Mouse (Mus musculus) spleen, adult 12 weeks (tissue): ENCODE data around the gene C8a.

Source experiments
- DNase-seq: peaks from one replicate; pipeline ENCODE4 v3.0.0; 2022; ENCODE audit warnings: low spot score

C8a gene

DNA sequence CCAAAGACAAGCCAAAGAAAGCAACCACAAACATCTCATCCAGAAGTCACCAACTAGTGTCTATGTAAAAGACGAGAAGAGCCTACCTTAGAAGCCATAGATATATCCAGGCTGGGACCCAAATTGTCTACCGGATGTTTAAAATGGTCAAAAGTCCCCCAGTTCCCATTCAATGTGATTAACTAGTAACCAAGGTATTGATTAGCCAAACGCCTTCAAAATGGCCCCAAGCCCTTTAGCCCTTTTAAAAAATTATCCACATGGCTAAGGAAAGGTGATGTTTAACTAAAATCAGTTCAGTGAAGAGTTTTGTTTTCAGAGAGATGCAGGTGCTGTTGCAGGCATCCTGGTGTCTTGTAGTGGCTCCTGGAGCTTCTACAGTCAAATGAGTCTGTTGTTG is at the start of gene C8a:
Gene C8a, minus strand, starts transcription at position 76 of the 400 bp plus-strand sequence.
- no peak for DNase-seq

DNA sequence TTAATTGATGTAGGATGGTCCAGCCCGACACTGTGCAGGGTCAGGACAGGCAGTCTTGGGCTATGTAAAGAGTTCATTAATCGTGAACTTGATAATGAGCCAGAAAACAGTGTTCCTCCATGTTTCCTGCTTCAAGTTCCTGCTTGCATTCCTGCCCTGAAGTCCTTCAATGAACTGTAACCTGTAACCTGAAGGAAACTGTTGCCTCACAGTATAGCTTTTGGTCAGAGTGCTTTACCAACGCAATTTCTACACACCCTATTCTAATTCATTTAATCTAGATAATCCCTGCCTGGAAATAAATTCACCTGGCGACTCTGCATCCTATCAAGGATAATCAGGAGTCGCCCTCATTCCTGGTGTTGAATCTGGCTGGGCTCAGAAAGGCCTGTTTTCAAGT is 49.2 kb upstream of the C8a start:
- DNase-seq = no peak

DNA sequence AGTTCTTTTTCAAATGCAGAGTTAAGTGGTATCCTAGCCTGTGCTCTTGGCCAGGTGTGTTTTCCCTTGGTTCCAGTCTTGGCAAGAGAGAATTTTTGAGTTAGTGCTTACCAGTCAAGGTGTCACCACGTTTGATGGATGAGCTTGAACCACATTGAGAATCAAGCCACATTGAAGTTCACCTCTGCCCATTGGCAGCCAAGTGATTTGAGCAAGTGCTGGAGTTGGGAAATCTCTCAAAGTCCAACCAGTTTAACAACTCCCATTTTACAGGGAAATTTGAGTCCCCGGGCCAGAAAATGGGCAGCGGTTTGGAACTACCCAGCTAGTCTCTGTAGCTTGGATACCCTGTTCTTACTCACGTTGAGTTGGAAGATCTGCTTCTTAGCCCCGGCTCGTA is 41.8 kb upstream of the C8a start:
- DNase-seq = no peak

DNA sequence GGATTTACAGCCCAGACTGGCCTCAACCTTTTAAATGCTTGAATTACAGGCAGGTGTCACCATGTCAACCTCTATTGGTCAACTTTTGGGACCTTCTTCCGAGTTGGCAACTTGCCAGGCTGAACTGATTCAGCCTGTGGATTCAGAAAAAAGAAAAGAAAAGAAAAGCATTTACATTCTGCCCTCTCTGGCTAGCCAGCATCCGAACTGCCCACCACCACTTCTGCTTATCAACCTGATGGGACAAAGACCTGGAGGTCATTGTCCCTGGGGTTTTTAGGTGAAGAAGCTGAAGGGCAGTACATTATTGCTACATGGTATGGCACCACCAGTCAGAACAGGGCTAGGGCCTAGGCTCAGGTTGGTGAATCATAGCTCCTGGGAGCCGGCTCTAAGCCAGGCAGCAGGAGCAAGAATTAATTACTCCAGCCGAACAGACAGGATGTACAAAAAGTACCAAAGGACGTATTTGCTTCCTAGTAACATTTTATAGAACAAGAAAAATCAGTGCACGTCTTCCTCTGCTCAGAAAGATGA is 38.6 kb upstream of the C8a start:
- no peak for DNase-seq

DNA sequence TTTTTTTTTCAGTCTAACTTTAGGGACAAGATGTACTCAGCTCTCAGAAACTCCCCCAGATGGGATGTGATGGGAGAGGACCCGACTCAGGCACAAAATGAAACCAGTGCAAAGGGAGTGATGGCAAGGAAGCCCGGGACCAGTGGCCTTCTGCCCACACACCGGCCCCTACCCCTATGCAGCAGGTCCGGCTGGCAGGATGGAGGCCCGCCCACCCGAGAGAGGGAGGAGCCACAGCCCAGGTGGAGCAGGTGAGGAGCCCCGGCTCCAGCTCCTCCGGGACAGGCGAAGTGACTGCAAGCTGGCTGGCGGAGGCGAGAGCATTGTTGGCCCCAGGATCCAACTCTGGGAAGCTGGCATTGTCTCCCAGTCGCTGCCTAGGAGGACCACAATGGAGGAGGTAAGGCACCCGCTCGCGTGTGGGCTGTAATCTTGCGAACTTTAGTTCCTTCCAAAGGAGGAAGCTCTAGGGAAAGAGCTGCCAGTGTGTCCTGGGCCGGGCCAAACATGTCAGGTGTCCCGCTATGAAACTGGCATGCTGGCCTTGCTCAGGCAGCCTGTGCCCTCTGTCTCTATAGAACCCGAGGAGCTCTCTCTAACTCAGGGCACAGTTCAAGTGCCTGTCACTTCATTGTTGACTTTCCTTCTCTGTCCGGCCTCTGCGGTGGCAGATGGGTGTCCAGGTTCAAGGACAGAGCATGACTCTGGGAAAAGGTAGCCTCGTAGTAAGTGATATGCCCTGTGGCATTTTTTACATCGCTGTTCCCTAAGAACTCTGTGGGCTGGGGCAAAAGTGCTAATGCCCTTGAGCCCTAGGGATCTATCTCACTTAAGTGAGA is 37.3 kb upstream of the C8a start, which contains the start of gene Fyb2:
Gene Fyb2, plus strand, starts transcription at position 166 of the 839 bp plus-strand sequence.
- DNase-seq = no peak

DNA sequence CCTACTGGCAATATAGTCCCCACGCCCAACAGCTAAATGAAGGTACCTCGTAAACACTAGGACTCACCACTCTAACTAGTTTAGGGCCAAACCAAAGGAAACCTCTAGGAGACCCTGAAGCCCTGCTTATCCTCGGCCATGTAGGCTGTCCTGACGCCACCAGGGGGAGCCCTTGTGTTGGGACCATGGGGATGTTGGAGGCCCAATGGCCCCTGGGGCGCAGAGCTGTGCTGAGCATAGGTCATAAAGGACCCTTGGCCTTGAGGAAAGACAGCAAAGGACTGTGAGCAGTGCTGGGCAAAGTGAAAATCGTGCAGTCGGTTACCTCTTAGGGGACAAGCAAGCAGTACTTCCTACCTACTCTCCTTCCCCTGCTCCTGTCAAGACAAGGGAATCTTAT is 35.5 kb upstream of the C8a start:
- no peak for DNase-seq

DNA sequence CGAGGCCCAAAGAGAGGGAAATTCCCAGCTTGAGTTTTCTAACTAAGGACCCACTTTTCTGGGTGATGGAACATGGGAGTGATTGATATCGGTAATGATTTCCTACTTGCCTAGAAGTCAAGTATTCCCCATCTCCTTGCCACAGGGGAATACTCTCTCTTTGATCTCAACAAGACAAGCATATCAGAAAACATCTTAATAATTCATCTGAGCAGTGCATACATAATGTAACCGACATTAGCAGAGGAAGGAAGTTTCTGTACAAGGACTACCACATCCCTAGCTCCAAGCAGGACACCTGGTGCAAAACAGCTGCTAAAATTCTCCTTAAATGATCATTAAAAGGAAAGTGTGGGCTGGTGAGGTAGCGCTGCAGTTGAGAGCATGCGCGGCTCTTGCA is 28.9 kb upstream of the C8a start:
- DNase-seq = no peak

DNA sequence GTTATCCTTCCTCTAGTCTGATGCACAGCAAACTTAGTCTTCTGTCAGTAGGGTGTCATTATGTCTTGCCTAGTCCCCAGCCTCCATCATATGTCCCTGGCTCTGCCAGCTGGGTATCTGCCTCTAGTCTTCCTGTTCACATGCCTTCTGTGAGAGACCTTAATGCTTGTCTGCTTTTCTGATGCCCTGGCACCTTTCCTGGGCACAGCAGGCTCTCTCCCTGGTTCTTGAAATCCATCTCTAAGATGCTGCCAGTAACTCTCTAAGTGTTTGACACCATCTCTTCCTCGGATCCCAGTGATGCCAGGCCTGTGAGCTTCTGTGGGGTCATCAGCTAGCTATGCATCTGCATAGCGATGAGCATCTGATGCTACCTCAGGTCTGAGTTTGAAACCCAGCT is 26.6 kb upstream of the C8a start:
- no peak for DNase-seq

DNA sequence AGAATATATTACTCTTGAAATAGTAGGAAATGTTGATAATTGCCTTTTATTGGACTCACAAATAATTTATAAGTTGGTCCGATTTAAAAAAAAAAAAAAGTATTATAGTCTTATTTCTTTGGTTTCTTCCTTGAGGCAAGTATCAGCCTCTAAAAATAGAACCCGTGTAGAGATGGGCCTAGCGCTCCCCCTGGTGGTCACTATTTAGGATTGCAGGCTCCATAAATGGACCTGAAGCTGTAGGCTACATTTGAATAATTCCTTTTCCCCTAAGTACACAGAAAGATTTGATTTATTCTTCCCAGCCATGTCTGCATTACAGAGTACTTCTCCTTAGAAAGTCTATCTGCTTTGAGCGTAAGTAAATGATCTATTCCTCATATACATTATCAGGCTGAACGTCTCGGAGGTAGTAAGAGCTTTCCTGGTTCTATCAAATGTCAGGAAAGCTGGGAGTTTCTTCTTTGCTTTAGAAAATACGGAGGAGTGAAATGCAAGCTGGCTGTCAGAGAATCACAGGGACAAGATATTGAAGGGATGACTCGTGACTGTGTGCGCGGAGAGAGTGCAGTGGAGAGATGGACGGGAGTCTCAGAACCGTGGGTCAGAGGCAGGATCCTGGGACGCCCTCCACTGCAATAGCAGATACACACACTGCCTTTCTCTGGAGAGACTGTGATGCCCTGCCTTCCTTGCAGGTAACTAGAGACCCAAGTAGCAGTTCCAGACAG is 18.0 kb upstream of the C8a start:
- DNase-seq = no peak

DNA sequence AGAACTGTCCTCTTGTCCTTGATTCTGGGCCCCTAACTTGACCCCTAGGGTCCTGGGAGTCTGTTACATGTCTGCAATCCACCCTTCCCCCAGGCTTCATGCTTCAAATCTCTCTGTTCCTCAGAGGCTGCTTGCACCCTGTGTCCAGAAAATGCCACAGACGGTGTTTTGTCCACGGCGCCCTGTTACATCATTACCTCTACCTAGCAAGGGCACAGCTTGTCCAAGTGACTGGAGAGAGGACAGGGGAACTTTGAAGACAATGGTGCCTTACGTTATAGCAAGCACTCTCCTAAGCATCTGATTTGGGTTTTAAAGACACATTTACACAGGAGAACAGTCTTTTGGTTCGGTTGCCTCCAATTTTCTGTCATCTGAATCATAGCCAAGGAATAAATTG is 17.4 kb upstream of the C8a start:
- DNase-seq = no peak

DNA sequence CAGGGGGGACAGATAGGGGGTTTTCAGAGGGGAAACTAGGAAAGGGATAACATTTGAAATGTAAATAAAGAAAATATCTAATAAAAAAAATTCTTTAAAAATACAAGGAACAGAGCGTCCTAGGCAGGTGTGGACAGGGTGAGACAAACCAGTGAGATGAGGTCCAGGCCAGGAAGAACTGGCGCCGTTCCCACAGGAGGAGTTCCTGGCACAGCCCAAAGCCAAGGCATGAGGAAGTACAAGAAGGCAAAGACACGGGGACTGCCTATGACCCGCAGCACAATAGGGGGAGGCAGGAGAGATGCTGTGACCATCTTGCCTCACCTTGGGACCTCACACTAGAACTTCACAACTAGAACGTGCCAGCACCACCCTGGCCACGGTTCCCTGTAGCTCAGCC is 15.5 kb upstream of the C8a start:
- DNase-seq = no peak

DNA sequence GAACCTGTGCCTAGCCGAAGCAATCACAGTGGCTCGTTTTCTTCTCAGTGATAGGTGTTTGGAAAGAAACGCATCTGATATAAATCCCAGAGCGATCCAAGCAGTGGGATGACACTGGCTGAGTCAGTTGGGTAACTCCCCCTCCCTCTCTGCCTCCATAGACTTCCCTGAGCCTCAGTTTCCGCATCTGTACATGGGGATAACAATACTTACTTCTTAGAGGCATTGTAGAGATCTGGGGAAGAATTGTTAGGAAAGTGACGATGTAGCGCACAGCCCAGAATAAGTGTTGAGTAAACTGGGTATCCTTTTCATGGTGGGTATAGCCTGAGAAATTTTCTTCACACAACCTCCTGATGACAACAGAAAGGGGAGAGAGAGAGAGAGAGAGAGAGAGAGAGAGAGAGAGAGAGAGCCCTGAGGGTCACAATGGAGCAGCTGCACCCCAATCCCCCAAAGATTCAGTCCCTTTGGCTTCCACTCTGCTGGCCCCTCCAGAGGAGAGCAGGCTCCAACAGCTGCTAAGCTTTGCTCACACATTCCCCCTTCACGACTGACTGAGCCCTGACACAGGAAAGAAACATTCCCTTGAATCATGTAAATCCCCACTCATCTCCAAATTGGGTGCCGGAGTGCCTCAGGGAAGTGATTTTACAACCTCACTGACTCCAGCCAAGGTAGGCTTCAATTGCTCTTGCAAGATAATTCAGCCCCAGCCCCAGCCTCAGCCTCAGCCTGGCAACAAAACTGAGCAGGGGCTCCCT is 12.5 kb upstream of the C8a start:
- no peak for DNase-seq

DNA sequence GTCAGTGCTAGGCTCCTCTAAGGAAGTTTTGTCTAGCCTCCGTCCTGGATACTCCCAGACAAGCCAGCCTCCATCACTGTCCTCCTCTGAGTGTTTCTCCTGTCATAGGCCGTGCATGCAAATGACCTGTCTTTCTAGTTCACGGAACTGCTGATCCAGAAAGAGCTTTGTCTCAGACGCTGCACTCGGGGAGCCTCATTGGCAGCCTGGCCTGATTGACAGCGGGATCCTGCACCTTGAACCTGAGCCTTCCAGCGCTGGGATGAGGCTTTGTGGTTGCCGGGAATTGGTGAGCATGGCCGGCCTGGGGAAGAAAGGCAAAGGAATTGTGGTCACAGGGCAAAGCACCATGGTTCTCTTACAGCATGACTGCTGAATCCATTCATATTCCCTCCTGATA is 11.3 kb upstream of the C8a start:
- no peak for DNase-seq

DNA sequence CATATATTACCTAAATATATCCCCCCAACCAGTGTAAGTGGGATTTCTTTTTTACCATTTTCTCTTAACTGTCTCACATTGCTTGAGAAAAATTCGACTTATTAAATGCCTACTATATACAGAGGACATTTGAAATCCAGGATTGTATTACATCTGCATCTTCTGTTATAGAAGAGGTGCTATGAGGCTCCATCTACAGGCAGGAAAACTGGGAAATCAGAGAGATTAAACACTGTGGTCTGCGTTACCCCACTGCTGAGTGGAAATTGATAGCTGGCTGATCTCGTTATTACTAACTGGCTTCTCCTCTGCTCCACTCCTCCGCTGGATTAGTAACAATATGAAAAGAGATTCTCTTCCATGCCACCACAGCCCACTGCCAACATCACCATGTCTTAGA is 366 bp downstream of the C8a start:
- DNase-seq = no peak

DNA sequence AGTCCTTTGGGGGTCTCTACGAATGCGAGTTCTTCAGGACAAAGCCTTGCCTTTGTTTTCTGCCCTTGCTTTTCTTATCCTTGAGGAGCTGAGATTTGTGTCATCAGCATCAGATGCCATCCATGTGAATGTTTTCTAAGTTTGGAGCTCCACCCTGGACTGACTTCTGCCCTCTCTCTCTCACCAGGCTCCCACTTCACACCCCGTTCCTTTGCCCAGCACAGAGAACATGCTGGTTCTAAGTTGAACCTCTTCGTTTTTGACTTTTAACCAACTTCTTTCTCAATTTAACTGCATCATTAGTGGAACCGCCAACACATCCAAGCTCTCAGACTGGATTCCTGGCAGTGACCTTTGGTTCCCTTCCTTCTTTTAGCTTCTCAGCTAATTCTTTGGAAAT is 6.0 kb downstream of the C8a start:
- no peak for DNase-seq

DNA sequence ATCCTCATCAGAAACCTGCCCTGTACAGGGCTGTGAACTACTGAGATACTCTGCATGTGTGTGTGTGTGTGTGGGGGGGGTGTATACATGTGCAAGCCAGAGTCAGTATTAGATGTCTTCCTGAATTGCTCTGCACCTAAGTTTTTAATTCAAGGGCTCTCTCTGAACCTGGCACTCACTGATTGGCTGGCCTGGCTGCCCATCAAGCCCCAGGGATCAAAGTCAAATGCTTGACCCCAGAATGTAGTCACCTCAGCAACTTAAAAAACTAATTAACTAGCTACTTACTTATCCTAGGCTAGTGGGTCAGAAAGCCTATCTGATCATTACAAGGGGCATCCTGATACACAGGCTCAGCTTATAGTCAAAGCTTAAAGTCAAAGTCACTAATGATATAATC is 6.6 kb downstream of the C8a start:
- no peak for DNase-seq

DNA sequence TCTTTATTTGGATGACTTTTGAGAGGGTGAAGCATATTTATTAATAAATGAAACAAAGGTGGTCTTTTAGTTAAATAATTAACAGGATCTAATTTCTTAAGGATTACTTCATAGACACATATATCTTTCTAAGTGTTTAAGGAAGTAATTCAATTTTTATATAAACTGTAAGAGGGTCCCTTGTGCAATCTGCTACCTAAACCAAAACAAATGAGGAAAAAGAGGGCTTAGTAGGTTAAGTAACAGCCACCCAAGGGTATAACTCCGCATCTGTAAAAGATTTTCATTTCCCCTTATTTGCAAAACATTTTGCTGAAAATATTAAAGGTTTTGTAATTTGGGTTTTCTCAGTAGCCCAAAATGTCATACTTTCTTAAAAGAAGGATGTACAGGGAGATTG is 11.8 kb downstream of the C8a start:
- no peak for DNase-seq

DNA sequence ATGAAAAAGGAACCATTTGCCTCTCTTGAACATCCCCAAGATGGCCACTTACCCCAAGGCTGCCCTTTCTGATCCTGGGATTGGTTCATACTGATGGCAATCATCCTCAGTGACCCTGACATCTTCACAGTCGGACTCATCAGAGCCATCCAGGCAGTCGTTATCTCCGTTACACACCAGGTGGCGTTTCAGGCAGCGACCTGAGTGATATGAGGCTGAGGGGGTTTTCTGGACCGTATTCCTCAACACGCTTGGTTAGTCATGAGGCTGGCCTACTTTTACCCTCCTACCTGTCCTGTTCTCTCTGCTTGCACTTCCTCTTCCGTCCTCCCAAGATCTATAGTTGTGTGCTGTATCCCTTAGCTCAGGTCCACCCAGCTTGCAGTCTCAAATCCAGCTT is 15.0 kb downstream of the C8a start:
- no peak for DNase-seq

DNA sequence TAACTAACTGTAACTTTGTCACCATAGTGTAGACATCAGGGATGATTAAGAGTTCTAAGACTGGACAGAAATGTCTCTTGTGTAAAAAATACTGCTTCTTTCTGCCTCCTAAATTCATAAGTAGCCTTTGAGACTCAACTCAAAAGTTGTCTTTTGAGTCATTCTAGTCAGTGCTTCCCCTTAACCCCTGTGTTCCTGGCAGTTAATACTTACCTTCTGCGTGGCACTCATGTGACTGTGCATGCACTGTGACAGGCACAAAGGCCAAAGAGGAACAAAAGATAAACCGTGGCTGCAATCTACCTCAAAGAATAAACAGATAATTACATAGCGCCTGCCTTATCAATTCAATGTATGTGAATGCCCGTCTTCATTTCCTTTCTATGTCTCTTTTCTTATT is 18.4 kb downstream of the C8a start:
- no peak for DNase-seq

DNA sequence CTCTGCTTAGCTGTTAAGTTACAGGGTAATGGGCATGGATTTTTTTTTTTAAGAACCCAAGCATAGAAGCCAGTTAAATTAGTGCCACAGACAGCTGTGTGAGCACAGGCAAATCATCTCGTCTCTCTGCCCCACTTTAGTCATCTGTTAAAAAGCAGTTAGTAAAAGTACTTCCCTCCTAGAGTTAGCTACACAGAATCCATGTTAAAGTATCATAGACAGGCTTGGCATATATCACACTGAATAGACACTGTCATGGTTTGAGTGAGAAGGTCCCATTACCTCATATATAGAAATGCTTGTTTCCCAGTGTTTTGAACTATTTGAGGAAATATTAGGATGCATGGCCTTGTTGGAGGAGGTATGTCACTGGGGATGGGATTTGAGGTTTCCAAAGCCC is 19.2 kb downstream of the C8a start, which contains the start of gene Gm17662:
Gene Gm17662, plus strand, starts transcription at position 301 of the 400 bp plus-strand sequence.
- no peak for DNase-seq

DNA sequence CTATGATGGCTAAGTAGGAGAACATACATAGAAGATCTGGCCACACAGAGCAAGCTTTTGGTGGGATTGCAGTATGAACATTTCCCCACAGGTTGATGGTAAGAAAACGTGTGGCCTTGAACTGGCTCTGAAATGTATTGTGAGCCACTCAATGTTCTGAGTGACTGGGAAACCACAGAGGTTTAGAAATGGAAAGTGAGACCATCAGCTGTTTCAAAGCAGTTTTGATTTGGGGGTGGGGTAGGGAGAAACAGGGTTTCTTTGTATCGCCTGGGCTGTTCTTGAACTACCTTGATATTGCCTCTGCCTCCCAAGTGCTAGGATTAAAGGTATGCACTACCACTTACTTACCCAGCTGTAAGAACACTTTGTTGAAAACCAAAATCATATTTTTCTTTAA is 21.0 kb downstream of the C8a start:
- no peak for DNase-seq

DNA sequence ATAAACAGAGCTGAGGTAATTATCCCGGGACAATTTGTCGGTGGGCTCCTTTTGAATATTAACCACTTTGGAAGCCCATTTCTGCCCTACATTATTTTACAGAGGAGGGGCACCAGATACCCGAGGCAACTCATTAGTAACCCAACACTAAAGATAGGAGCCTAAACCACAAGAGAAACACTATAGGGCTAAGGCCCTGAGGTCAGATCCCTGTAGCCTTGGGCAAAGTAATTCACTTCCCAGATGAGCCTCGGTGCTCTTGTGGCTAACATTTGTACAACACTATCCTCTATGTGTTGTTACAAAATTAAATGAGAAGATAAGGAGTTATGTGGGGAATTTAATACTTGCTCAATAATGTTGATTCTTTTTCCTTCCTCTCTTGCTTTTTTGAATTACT is 32.7 kb downstream of the C8a start:
- no peak for DNase-seq

DNA sequence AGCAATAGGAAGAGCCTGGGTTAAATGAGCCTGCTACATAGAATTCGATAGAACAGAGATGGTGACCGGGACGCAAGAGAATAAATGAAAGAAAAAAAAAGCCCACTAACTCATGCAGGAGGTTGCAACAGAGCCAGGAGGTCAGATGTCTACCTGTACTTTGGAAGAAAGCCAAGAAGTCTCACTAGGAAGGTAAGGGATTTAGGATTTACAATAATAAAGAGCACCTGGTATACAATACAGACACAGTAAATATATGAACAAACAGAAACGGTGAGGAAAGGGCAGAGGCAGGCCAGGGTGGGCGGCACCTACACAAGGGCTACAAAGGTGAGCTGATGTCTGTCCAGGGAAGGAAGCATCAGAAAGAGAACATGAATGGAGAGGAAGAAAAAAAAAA is 34.0 kb downstream of the C8a start:
- no peak for DNase-seq
